In genomic region chr13:63814746-63815681, GRCm38 (mm10) we compare ENCODE assay signal across 8 mouse cellular contexts. TPM values are rescaled to one million over a fixed set of nuclear protein-coding genes. Genes with fewer than 3 reads are reported as not detected.
DNase-seq lines count a peak whose midpoint lies in the region; ATAC-seq and TF ChIP-seq lines count a peak whose summit lies in the region.

Gene Ercc6l2 (plus strand): TSS chr13:63815240.

- WGBS in hindbrain, postnatal 0 days = under 1% methylated on average over 86 of the region's 87 CpGs

- H3K27ac ChIP-seq in gastrocnemius, adult 2 months = peak within 1 kb of the TSS; percentile 99
- peak within 1 kb of the TSS; percentile 90 for H3K27ac ChIP-seq in hindbrain, postnatal 0 days
- peak within 1 kb of the TSS; percentile 95 for H3K27ac ChIP-seq in left cerebral cortex, adult 2 months

- H3K36me3 ChIP-seq in hindbrain, postnatal 0 days (ENCODE audit: insufficient read depth, low read length) = no peaks in the 10 kb centered on the region

- peak within 1 kb of the TSS; percentile 94 for H3K4me3 ChIP-seq in gastrocnemius, adult 2 months
- H3K4me3 ChIP-seq in hindbrain, postnatal 0 days (ENCODE audit: low read length) = peak within 1 kb of the TSS; percentile 54
- peak within 1 kb of the TSS; percentile 79 for H3K4me3 ChIP-seq in left cerebral cortex, adult 2 months

- TF ChIP-seq CTCF in gastrocnemius, adult 2 months (IDR thresholded peaks at IDR 0.05) = peak; percentile 10; the same call in 1 of the 2 replicates
- peak; percentile 27; the same call in 1 of the 2 replicates for TF ChIP-seq CTCF in hindbrain, postnatal 0 days (IDR thresholded peaks at IDR 0.05; ENCODE audit: low read depth)
- no peak; the same call in 1 of the 2 replicates for TF ChIP-seq CTCF in left cerebral cortex, adult 2 months (IDR thresholded peaks at IDR 0.05)

- H3K9ac ChIP-seq in hindbrain, postnatal 0 days (replicated peaks; ENCODE audit: low read length) = peak within 1 kb of the TSS; percentile 84

- H3K4me1 ChIP-seq in hindbrain, postnatal 0 days (ENCODE audit: insufficient read depth, low read length) = peaks cover 10% of the 10 kb centered on the region

- DNase-seq in ZHBTc4 (ENCODE audit: low read depth, low spot score) = peak; percentile 100
- peak; percentile 99 for DNase-seq in gastrocnemius, adult 2 months
- DNase-seq in hindbrain, postnatal 0 days (ENCODE audit: low spot score) = peak; percentile 100
- peak; percentile 98 to 99 for DNase-seq in left cerebral cortex, adult 2 months (ENCODE audit: extremely low spot score in 1 of 2, low spot score in 2 of 2)
- peak; percentile 98 for DNase-seq in right cerebral cortex, adult 2 months (ENCODE audit: low spot score in 2 of 2)
- DNase-seq in urinary bladder, postnatal 14 days (ENCODE audit: low spot score) = peak; percentile 99

- intact Hi-C loops in gastrocnemius, adult 2 months (cut with DNase I) = loop anchor here (5.0 to 10.0 kb wide), 3 partner anchors 248 to 380 kb away; partner anchors contain the start of gene Zfp367
- intact Hi-C loops in left cerebral cortex, adult 2 months (cut with DNase I) = loop anchor here (1.0 kb wide), 2 partner anchors 248 to 384 kb away; no protein-coding TSS in a partner anchor

- peak within 1 kb of the TSS; percentile 75 for H3K4me2 ChIP-seq in hindbrain, postnatal 0 days (ENCODE audit: low read depth, low read length)

- no peaks in the 10 kb centered on the region for H3K27me3 ChIP-seq in hindbrain, postnatal 0 days (ENCODE audit: insufficient read depth, low read length)

- no peaks in the 10 kb centered on the region for H3K9me3 ChIP-seq in hindbrain, postnatal 0 days (ENCODE audit: low read length)

- peak; percentile 93 for ATAC-seq in common myeloid progenitor, adult 5-6 weeks (replicated peaks; ENCODE audit: low read depth, poor library complexity, severe bottlenecking)
- peak; percentile 100 for ATAC-seq in hindbrain, postnatal 0 days
- peak; percentile 95 for ATAC-seq in megakaryocyte, adult 5-6 weeks (ENCODE audit: poor library complexity, severe bottlenecking)

RNA-seq across cellular contexts. Expression of gene Ercc6l2, which starts in this region (rescaled TPM):
- 43.7 and 45.4 TPM in 2 replicates for total RNA-seq in common myeloid progenitor, adult 5-6 weeks (2017)
- total RNA-seq in gastrocnemius, adult 2 months (2021) = 10 to 100 TPM; 19.4 to 20.2 TPM
- total RNA-seq in hindbrain, postnatal 0 days (2014; rRNA removed) = 7.9 and 9.9 TPM in 2 replicates
- polyA plus RNA-seq in hindbrain, postnatal 0 days (2015; fragmentation: Nextera tagmentation; extraction: Ambion mirVana) = 11.7 and 13.5 TPM in 2 replicates
- 10 to 100 TPM; 14.2 to 14.6 TPM for total RNA-seq in left cerebral cortex, adult 2 months (2021)
- 21.0 and 21.9 TPM in 2 replicates for total RNA-seq in megakaryocyte, adult 5-6 weeks (2015)
- 12.8 and 17.2 TPM in 2 replicates for total RNA-seq in megakaryocyte, adult 5-6 weeks (2017)

Comparison
In these comparisons a context has a peak if more than half of its experiments do, and no peak if none do; other contexts are left out.
1. Peak in every context shown above with its lines: DNase-seq, ATAC-seq, H3K4me3 ChIP-seq and H3K27ac ChIP-seq.